Mouse (Mus musculus): Measurements from ENCODE around the gene Prcp. TPM values are rescaled to one million over a fixed set of nuclear protein-coding genes. Genes with fewer than 3 reads are reported as not detected.
"Not testable (repeated sequence)": the region's sequence is repeated elsewhere in the genome, so short reads cannot be mapped to it uniquely, and the experiment has no call there.

The Prcp gene
- polyA plus RNA-seq, 1 experiment: 19.7 TPM

- Histone ChIP-seq H3K4me3 (ENCODE audit: control insufficient read depth, insufficient read depth, low read length) (no peak overlapping the region), H3K27me3 (ENCODE audit: control insufficient read depth, insufficient read depth, low read length) (no peaks in the 10 kb centered on the region), H3K36me3 (ENCODE audit: control insufficient read depth, insufficient read depth, low read length) (no peaks in the 10 kb centered on the region), H3K27ac (ENCODE audit: control insufficient read depth, insufficient read depth, low read length) (no peak overlapping the region), H3K4me1 (replicated peaks; ENCODE audit: control insufficient read depth, insufficient read depth, low read length) (no peaks in the 10 kb centered on the region)
- 93% methylated on average over 5 of the region's 5 CpGs for WGBS
- no peak for TF ChIP-seq CTCF (IDR thresholded peaks at IDR 0.05; ENCODE audit: borderline replicate concordance, control insufficient read depth, extremely low read depth, insufficient read depth, low read length, poor library complexity)
- TF ChIP-seq POLR2A (IDR thresholded peaks at IDR 0.05; ENCODE audit: control insufficient read depth, extremely low read depth, insufficient read depth, low read length, poor library complexity): no peak
- no peak for DNase-seq
Measured at GRCm38 (mm10) chr7:92896036-92896435, 21.8 kb downstream of the Prcp start.

- no peak for TF ChIP-seq CTCF (IDR thresholded peaks at IDR 0.05; ENCODE audit: borderline replicate concordance, control insufficient read depth, extremely low read depth, insufficient read depth, low read length, poor library complexity)
- no peak for TF ChIP-seq POLR2A (IDR thresholded peaks at IDR 0.05; ENCODE audit: control insufficient read depth, extremely low read depth, insufficient read depth, low read length, poor library complexity)
- no peak for DNase-seq
- H3K4me3 ChIP-seq (ENCODE audit: control insufficient read depth, insufficient read depth, low read length): no peak overlapping the region
- H3K4me1 ChIP-seq (replicated peaks; ENCODE audit: control insufficient read depth, insufficient read depth, low read length): no peaks in the 10 kb centered on the region
- 87% methylated on average over 2 of the region's 2 CpGs for WGBS
- H3K27me3 ChIP-seq (ENCODE audit: control insufficient read depth, insufficient read depth, low read length): no peaks in the 10 kb centered on the region
- H3K36me3 ChIP-seq (ENCODE audit: control insufficient read depth, insufficient read depth, low read length): no peaks in the 10 kb centered on the region
- H3K27ac ChIP-seq (ENCODE audit: control insufficient read depth, insufficient read depth, low read length): no peak overlapping the region
Measured at GRCm38 (mm10) chr7:92897021-92897420, 22.8 kb downstream of the Prcp start.

GRCm38 (mm10) chr7:92903360-92904038 is 29.2 kb downstream of the Prcp start:
- no peaks in the 10 kb centered on the region for H3K27me3 ChIP-seq (ENCODE audit: control insufficient read depth, insufficient read depth, low read length)
- H3K4me3 ChIP-seq (ENCODE audit: control insufficient read depth, insufficient read depth, low read length): no peak overlapping the region
- TF ChIP-seq CTCF (IDR thresholded peaks at IDR 0.05; ENCODE audit: borderline replicate concordance, control insufficient read depth, extremely low read depth, insufficient read depth, low read length, poor library complexity) (peak; percentile 81; the same call in 1 of the 2 replicates), POLR2A (IDR thresholded peaks at IDR 0.05; ENCODE audit: control insufficient read depth, extremely low read depth, insufficient read depth, low read length, poor library complexity) (no peak)
- H3K27ac ChIP-seq (ENCODE audit: control insufficient read depth, insufficient read depth, low read length): no peak overlapping the region
- WGBS: 55% methylated on average over 7 of the region's 7 CpGs
- peak; percentile 67 for DNase-seq
- H3K4me1 ChIP-seq (replicated peaks; ENCODE audit: control insufficient read depth, insufficient read depth, low read length): no peaks in the 10 kb centered on the region
- no peaks in the 10 kb centered on the region for H3K36me3 ChIP-seq (ENCODE audit: control insufficient read depth, insufficient read depth, low read length)

DNA sequence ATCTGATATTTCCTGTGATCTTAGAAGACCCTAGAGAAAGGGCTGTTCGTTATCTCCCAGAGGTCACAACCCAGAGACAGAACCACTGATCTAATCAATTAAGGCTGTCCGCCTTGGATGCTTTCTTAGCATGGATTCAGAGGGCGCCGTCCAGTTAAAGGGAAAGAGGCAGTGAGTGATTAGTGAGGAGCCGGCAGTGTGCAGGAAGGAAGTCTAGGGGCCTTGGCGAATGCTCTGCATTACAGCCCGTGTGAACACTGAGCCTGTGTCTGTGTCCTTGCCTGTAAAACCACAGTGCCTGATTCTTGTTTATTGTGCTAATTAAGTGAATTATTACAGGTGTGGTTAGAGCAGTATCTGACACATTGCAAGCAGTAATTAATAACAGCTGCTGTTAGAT is 30.0 kb downstream of the Prcp start:
- 77% methylated on average over 7 of the region's 7 CpGs for WGBS
- H3K27me3 ChIP-seq (ENCODE audit: control insufficient read depth, insufficient read depth, low read length); H3K4me3 ChIP-seq (ENCODE audit: control insufficient read depth, insufficient read depth, low read length); H3K36me3 ChIP-seq (ENCODE audit: control insufficient read depth, insufficient read depth, low read length); H3K4me1 ChIP-seq (replicated peaks; ENCODE audit: control insufficient read depth, insufficient read depth, low read length); DNase-seq; H3K27ac ChIP-seq (ENCODE audit: control insufficient read depth, insufficient read depth, low read length): not testable (repeated sequence)

GRCm38 (mm10) chr7:92920172-92920856 is 46.0 kb downstream of the Prcp start:
- Histone ChIP-seq H3K4me3 (ENCODE audit: control insufficient read depth, insufficient read depth, low read length) (no peak overlapping the region), H3K27ac (ENCODE audit: control insufficient read depth, insufficient read depth, low read length) (no peak overlapping the region), H3K4me1 (replicated peaks; ENCODE audit: control insufficient read depth, insufficient read depth, low read length) (no peaks in the 10 kb centered on the region), H3K36me3 (ENCODE audit: control insufficient read depth, insufficient read depth, low read length) (no peaks in the 10 kb centered on the region), H3K27me3 (ENCODE audit: control insufficient read depth, insufficient read depth, low read length) (no peaks in the 10 kb centered on the region)
- 97% methylated on average over 6 of the region's 6 CpGs for WGBS
- no peak for TF ChIP-seq CTCF (IDR thresholded peaks at IDR 0.05; ENCODE audit: borderline replicate concordance, control insufficient read depth, extremely low read depth, insufficient read depth, low read length, poor library complexity)
- DNase-seq: no peak

GRCm38 (mm10) chr7:92920857-92921172 is 46.5 kb downstream of the Prcp start:
- DNase-seq: no peak
- WGBS: 90% methylated on average over 2 of the region's 2 CpGs
- H3K4me3 ChIP-seq (ENCODE audit: control insufficient read depth, insufficient read depth, low read length): no peak overlapping the region
- no peak for TF ChIP-seq POLR2A (IDR thresholded peaks at IDR 0.05; ENCODE audit: control insufficient read depth, extremely low read depth, insufficient read depth, low read length, poor library complexity)
- TF ChIP-seq CTCF (IDR thresholded peaks at IDR 0.05; ENCODE audit: borderline replicate concordance, control insufficient read depth, extremely low read depth, insufficient read depth, low read length, poor library complexity): no peak
- H3K27me3 ChIP-seq (ENCODE audit: control insufficient read depth, insufficient read depth, low read length): no peaks in the 10 kb centered on the region
- no peaks in the 10 kb centered on the region for H3K4me1 ChIP-seq (replicated peaks; ENCODE audit: control insufficient read depth, insufficient read depth, low read length)
- H3K27ac ChIP-seq (ENCODE audit: control insufficient read depth, insufficient read depth, low read length): no peak overlapping the region
- H3K36me3 ChIP-seq (ENCODE audit: control insufficient read depth, insufficient read depth, low read length): no peaks in the 10 kb centered on the region

- Histone ChIP-seq H3K4me1 (replicated peaks; ENCODE audit: control insufficient read depth, insufficient read depth, low read length) (no peaks in the 10 kb centered on the region), H3K27ac (ENCODE audit: control insufficient read depth, insufficient read depth, low read length) (no peak overlapping the region), H3K36me3 (ENCODE audit: control insufficient read depth, insufficient read depth, low read length) (no peaks in the 10 kb centered on the region), H3K4me3 (ENCODE audit: control insufficient read depth, insufficient read depth, low read length) (no peak overlapping the region), H3K27me3 (ENCODE audit: control insufficient read depth, insufficient read depth, low read length) (no peaks in the 10 kb centered on the region)
- TF ChIP-seq CTCF (IDR thresholded peaks at IDR 0.05; ENCODE audit: borderline replicate concordance, control insufficient read depth, extremely low read depth, insufficient read depth, low read length, poor library complexity) (no peak), POLR2A (IDR thresholded peaks at IDR 0.05; ENCODE audit: control insufficient read depth, extremely low read depth, insufficient read depth, low read length, poor library complexity) (no peak)
- 90% methylated on average over 8 of the region's 8 CpGs for WGBS
- no peak for DNase-seq
Measured at GRCm38 (mm10) chr7:92932792-92933191, 58.5 kb downstream of the Prcp start.

GRCm38 (mm10) chr7:92933308-92933948 is 59.2 kb downstream of the Prcp start:
- not testable (repeated sequence) for H3K27me3 ChIP-seq (ENCODE audit: control insufficient read depth, insufficient read depth, low read length); H3K4me3 ChIP-seq (ENCODE audit: control insufficient read depth, insufficient read depth, low read length); H3K4me1 ChIP-seq (replicated peaks; ENCODE audit: control insufficient read depth, insufficient read depth, low read length); H3K27ac ChIP-seq (ENCODE audit: control insufficient read depth, insufficient read depth, low read length); H3K36me3 ChIP-seq (ENCODE audit: control insufficient read depth, insufficient read depth, low read length); DNase-seq
- 48% methylated on average over 4 of the region's 4 CpGs for WGBS

Data from thymus, adult 2 months (tissue).